11 mouse cellular contexts compared by ENCODE assay signal in genomic region chr3:146866563-146866962, GRCm38 (mm10). TPM values are rescaled to one million over a fixed set of nuclear protein-coding genes. Genes with fewer than 3 reads are reported as not detected.
DNase-seq lines count a peak whose midpoint lies in the region; ATAC-seq and TF ChIP-seq lines count a peak whose summit lies in the region.
"Had no signal": no experiment of that assay in that cellular context is flagged by ENCODE, and none has a peak within 500 bp of the region (broad histone marks: within the 10 kb centered on the region; RNA-seq: fewer than 3 reads in every experiment).

No protein-coding gene starts in this region.

- no peak overlapping the region for H3K4me3 ChIP-seq in liver, adult 2 months (ENCODE audit: insufficient read depth, low read depth, low read length)
- H3K4me3 ChIP-seq in liver, embryonic 12.5 days = no peak overlapping the region
- H3K4me3 ChIP-seq in intestine, embryonic 15.5 days (replicated peaks) = no peak overlapping the region

- H3K27ac ChIP-seq in liver, adult 2 months (replicated peaks; ENCODE audit: insufficient read depth, low read depth, low read length) = no peak overlapping the region
- H3K27ac ChIP-seq in liver, embryonic 12.5 days = no peak overlapping the region
- H3K27ac ChIP-seq in intestine, embryonic 15.5 days = no peak overlapping the region

- no peaks in the 10 kb centered on the region for H3K36me3 ChIP-seq in liver, adult 2 months (ENCODE audit: control insufficient read depth, insufficient read depth, low read length)
- H3K36me3 ChIP-seq in liver, embryonic 12.5 days = no peaks in the 10 kb centered on the region
- H3K36me3 ChIP-seq in intestine, embryonic 15.5 days = no peaks in the 10 kb centered on the region

- H3K27me3 ChIP-seq in liver, adult 2 months (ENCODE audit: control insufficient read depth, insufficient read depth, low read length) = no peaks in the 10 kb centered on the region
- H3K27me3 ChIP-seq in liver, embryonic 12.5 days (replicated peaks) = no peaks in the 10 kb centered on the region
- H3K27me3 ChIP-seq in intestine, embryonic 15.5 days (replicated peaks) = no peaks in the 10 kb centered on the region

- peak; percentile 17 for DNase-seq in CD4-positive, CD25-positive, alpha-beta regulatory T cell, adult 2 months (ENCODE audit: low read depth, low spot score)
- DNase-seq in liver, adult 2 months (ENCODE audit: extremely low read depth, low read depth, low spot score) = no peak
- peak; percentile 27 for DNase-seq in brain, embryonic 14.5 days (ENCODE audit: low read depth)
- no peak for DNase-seq in ovary, adult 18-20 months (ENCODE audit: low spot score)
- DNase-seq: heart, postnatal 36 days; right cerebral cortex, adult 18-20 months had no signal

- peak; percentile 46 for TF ChIP-seq CTCF in liver, adult 2 months (IDR thresholded peaks at IDR 0.05; ENCODE audit: low read depth, low read length)
- TF ChIP-seq CTCF in brain, embryonic 14.5 days (IDR thresholded peaks at IDR 0.05; ENCODE audit: borderline replicate concordance, extremely low read depth, insufficient read depth, insufficient read length) = peak; percentile 54; the same call in 1 of the 2 replicates

- no peak for ATAC-seq in CD4-positive, CD25-positive, alpha-beta regulatory T cell, adult 4 months
- no peak for ATAC-seq in liver, embryonic 12.5 days
- ATAC-seq in megakaryocyte progenitor cell, adult 5-6 weeks (replicated peaks; ENCODE audit: poor library complexity) = peak; percentile 95
- no peak for ATAC-seq in intestine, embryonic 15.5 days

- H3K4me1 ChIP-seq in liver, adult 2 months (ENCODE audit: control insufficient read depth, insufficient read depth, low read length) = no peaks in the 10 kb centered on the region
- H3K4me1 ChIP-seq in liver, embryonic 12.5 days = no peaks in the 10 kb centered on the region
- no peaks in the 10 kb centered on the region for H3K4me1 ChIP-seq in intestine, embryonic 15.5 days (replicated peaks)

- TF ChIP-seq POLR2A in liver, adult 2 months (IDR thresholded peaks at IDR 0.05; ENCODE audit: extremely low read depth, insufficient read depth, low read length) = no peak
- no peak for TF ChIP-seq POLR2A in brain, embryonic 14.5 days (IDR thresholded peaks at IDR 0.05; ENCODE audit: borderline replicate concordance, extremely low read depth, insufficient read depth, insufficient read length, poor library complexity, severe bottlenecking)

- H3K9me3 ChIP-seq in liver, embryonic 12.5 days (replicated peaks) = no peaks in the 10 kb centered on the region
- no peaks in the 10 kb centered on the region for H3K9me3 ChIP-seq in intestine, embryonic 15.5 days

- H3K4me2 ChIP-seq in liver, embryonic 12.5 days = no peak overlapping the region
- no peak overlapping the region for H3K4me2 ChIP-seq in intestine, embryonic 15.5 days (replicated peaks)
- H3K4me2 ChIP-seq: midbrain, embryonic 11.5 days had no signal

- WGBS in liver, adult 2 months = 37% methylated on average over 4 of the region's 4 CpGs
- WGBS in liver, embryonic 12.5 days (ENCODE audit: insufficient replicate concordance) = 29% methylated on average over 4 of the region's 4 CpGs
- WGBS in intestine, embryonic 15.5 days = 28% methylated on average over 4 of the region's 4 CpGs

- H3K9ac ChIP-seq in liver, adult 2 months (ENCODE audit: low read depth, low read length) = no peak overlapping the region
- no peak overlapping the region for H3K9ac ChIP-seq in liver, embryonic 12.5 days
- no peak overlapping the region for H3K9ac ChIP-seq in intestine, embryonic 15.5 days

- H3K79me2 ChIP-seq in liver, adult 2 months (ENCODE audit: control insufficient read depth, insufficient read depth, low read length) = no peaks in the 10 kb centered on the region

RNA-seq across cellular contexts. Expression of gene Ttll7, which starts 14.4 kb away (rescaled TPM):
- polyA plus RNA-seq in CD4-positive, CD25-positive, alpha-beta regulatory T cell, adult 4 months (2017; shearing (Covaris generic)) = not detected
- 1.7 and 1.8 TPM in 2 replicates for total RNA-seq in liver, adult 2 months (2014; rRNA removed)
- 0.12 and 0.21 TPM in 2 replicates for polyA plus RNA-seq in liver, adult 2 months (2012; rRNA removed)
- polyA plus RNA-seq in liver, embryonic 12.5 days (2016; fragmentation: Nextera tagmentation; extraction: Ambion mirVana) = 0.51 and 0.53 TPM in 2 replicates
- 7.1 and 9.3 TPM in 2 replicates for polyA plus RNA-seq in brain, embryonic 14.5 days (2012; rRNA removed)
- 0.49 TPM in 1 of 2 replicates, not detected in the other for total RNA-seq in megakaryocyte progenitor cell, adult 5-6 weeks (2015)
- 0.10 TPM in 1 of 2 replicates, not detected in the other for total RNA-seq in megakaryocyte progenitor cell, adult 5-6 weeks (2017)
- 1.5 and 1.6 TPM in 2 replicates for polyA plus RNA-seq in intestine, embryonic 15.5 days (2015; fragmentation: Nextera tagmentation; extraction: Ambion mirVana)

RNA-seq across cellular contexts. Expression of gene Prkacb, which starts 53.8 kb away (rescaled TPM):
- polyA plus RNA-seq in CD4-positive, CD25-positive, alpha-beta regulatory T cell, adult 4 months (2017; shearing (Covaris generic)) = 100 to 1,000 TPM; 121 to 154 TPM
- 32.8 and 35.1 TPM in 2 replicates for total RNA-seq in liver, adult 2 months (2014; rRNA removed)
- polyA plus RNA-seq in liver, adult 2 months (2012; rRNA removed) = 11.4 and 13.1 TPM in 2 replicates
- 22.2 and 23.9 TPM in 2 replicates for polyA plus RNA-seq in liver, embryonic 12.5 days (2016; fragmentation: Nextera tagmentation; extraction: Ambion mirVana)
- 101 and 129 TPM in 2 replicates for polyA plus RNA-seq in brain, embryonic 14.5 days (2012; rRNA removed)
- 67.8 and 72.9 TPM in 2 replicates for total RNA-seq in megakaryocyte progenitor cell, adult 5-6 weeks (2015)
- 60.8 and 75.2 TPM in 2 replicates for total RNA-seq in megakaryocyte progenitor cell, adult 5-6 weeks (2017)
- polyA plus RNA-seq in intestine, embryonic 15.5 days (2015; fragmentation: Nextera tagmentation; extraction: Ambion mirVana) = 43.1 and 50.0 TPM in 2 replicates

Comparison
In these comparisons a context has a peak if more than half of its experiments do, and no peak if none do; other contexts are left out.
1. DNase-seq: peak in CD4-positive, CD25-positive, alpha-beta regulatory T cell, adult 2 months (single experiment) and brain, embryonic 14.5 days (single experiment); none in liver, adult 2 months (single experiment) and ovary, adult 18-20 months (single experiment).